Mouse (Mus musculus): ENCODE measurements around the gene Tsnaxip1.

GRCm38 (mm10) chr8:105889756-105890465 is 62.4 kb downstream of the Tsnaxip1 start:
- TF ChIP-seq POLR2A (IDR thresholded peaks at IDR 0.05; ENCODE audit: borderline replicate concordance, low read depth, low read length): no peak
- no peak for TF ChIP-seq CTCF (IDR thresholded peaks at IDR 0.05; ENCODE audit: low read depth, low read length)
